25 mouse cellular contexts compared by ENCODE assay signal in genomic region chr1:105274500-105275194, GRCm38 (mm10).
DNase-seq lines count a peak whose midpoint lies in the region; ATAC-seq and TF ChIP-seq lines count a peak whose summit lies in the region.
"Had no signal": no experiment of that assay in that cellular context is flagged by ENCODE, and none has a peak within 500 bp of the region (broad histone marks: within the 10 kb centered on the region; RNA-seq: fewer than 3 reads in every experiment).

No protein-coding gene starts in this region.

- H3K36me3 ChIP-seq in hindbrain, postnatal 0 days (ENCODE audit: insufficient read depth, low read length), result no peaks in the 10 kb centered on the region
- no peaks in the 10 kb centered on the region for H3K36me3 ChIP-seq in hindbrain, embryonic 12.5 days
- no peaks in the 10 kb centered on the region for H3K36me3 ChIP-seq in spleen, adult 2 months (ENCODE audit: control insufficient read depth, insufficient read depth, low read length)
- H3K36me3 ChIP-seq in midbrain, embryonic 14.5 days (ENCODE audit: control insufficient read depth, insufficient read depth, low read length), result no peaks in the 10 kb centered on the region
- H3K36me3 ChIP-seq in splenic B cell, adult 2 months (ENCODE audit: control insufficient read depth, insufficient read depth, low read length, poor library complexity, severe bottlenecking), result no peaks in the 10 kb centered on the region
- H3K36me3 ChIP-seq: intestine, embryonic 15.5 days; limb, embryonic 13.5 days; stomach, embryonic 15.5 days had no signal

- H3K4me3 ChIP-seq in hindbrain, postnatal 0 days (ENCODE audit: low read length), result no peak overlapping the region
- H3K4me3 ChIP-seq in hindbrain, embryonic 12.5 days, result no peak overlapping the region
- no peak overlapping the region for H3K4me3 ChIP-seq in spleen, adult 2 months (ENCODE audit: extremely low read depth, insufficient read depth, insufficient read length)
- no peak overlapping the region for H3K4me3 ChIP-seq in midbrain, embryonic 14.5 days (replicated peaks; ENCODE audit: low read depth, low read length)
- H3K4me3 ChIP-seq: gastrocnemius, adult 2 months; hindbrain, embryonic 15.5 days; intestine, embryonic 15.5 days; limb, embryonic 13.5 days; stomach, embryonic 15.5 days had no signal

- TF ChIP-seq POLR2A in spleen, adult 2 months (IDR thresholded peaks at IDR 0.05; ENCODE audit: low read depth, low read length), result no peak

- no peak overlapping the region for H3K4me2 ChIP-seq in hindbrain, postnatal 0 days (ENCODE audit: low read depth, low read length)
- no peak overlapping the region for H3K4me2 ChIP-seq in hindbrain, embryonic 12.5 days (replicated peaks)
- no peak overlapping the region for H3K4me2 ChIP-seq in midbrain, embryonic 14.5 days (ENCODE audit: low read length)
- H3K4me2 ChIP-seq: hindbrain, embryonic 15.5 days; intestine, embryonic 15.5 days; limb, embryonic 13.5 days; liver, embryonic 11.5 days; stomach, embryonic 15.5 days had no signal

- TF ChIP-seq CTCF in hindbrain, postnatal 0 days (IDR thresholded peaks at IDR 0.05; ENCODE audit: low read depth), result no peak
- no peak for TF ChIP-seq CTCF in spleen, adult 2 months (IDR thresholded peaks at IDR 0.05; ENCODE audit: extremely low read depth, insufficient read depth, insufficient read length, insufficient replicate concordance)

- peak; percentile 50; the same call in 1 of the 2 replicates for ATAC-seq in hindbrain, postnatal 0 days
- ATAC-seq in hindbrain, embryonic 12.5 days (ENCODE audit: low FRiP score), result no peak
- ATAC-seq in midbrain, embryonic 14.5 days (ENCODE audit: low FRiP score, low TSS enrichment), result peak; percentile 21; the same call in 1 of the 2 replicates
- no peak for ATAC-seq in megakaryocyte, adult 5-6 weeks (ENCODE audit: poor library complexity, severe bottlenecking)
- ATAC-seq: forebrain, embryonic 14.5 days; intestine, embryonic 15.5 days; Patski had no signal

- WGBS in hindbrain, postnatal 0 days, result 89% methylated on average over 3 of the region's 3 CpGs
- WGBS in hindbrain, embryonic 12.5 days, result 89% methylated on average over 3 of the region's 3 CpGs
- 61% methylated on average over 3 of the region's 3 CpGs for WGBS in spleen, adult 2 months
- WGBS in midbrain, embryonic 14.5 days, result 93% methylated on average over 3 of the region's 3 CpGs

- H3K9ac ChIP-seq in hindbrain, postnatal 0 days (replicated peaks; ENCODE audit: low read length), result no peak overlapping the region
- no peak overlapping the region for H3K9ac ChIP-seq in hindbrain, embryonic 12.5 days
- H3K9ac ChIP-seq in midbrain, embryonic 14.5 days (replicated peaks; ENCODE audit: low read length), result no peak overlapping the region
- H3K9ac ChIP-seq: hindbrain, embryonic 15.5 days; intestine, embryonic 15.5 days; limb, embryonic 13.5 days; stomach, embryonic 15.5 days had no signal

- no peaks in the 10 kb centered on the region for H3K9me3 ChIP-seq in hindbrain, postnatal 0 days (ENCODE audit: low read length)
- no peaks in the 10 kb centered on the region for H3K9me3 ChIP-seq in hindbrain, embryonic 12.5 days (replicated peaks)
- H3K9me3 ChIP-seq in midbrain, embryonic 14.5 days (ENCODE audit: control insufficient read depth, low read length), result no peaks in the 10 kb centered on the region
- H3K9me3 ChIP-seq: hindbrain, embryonic 15.5 days; intestine, embryonic 15.5 days; limb, embryonic 13.5 days; stomach, embryonic 15.5 days had no signal

- H3K27me3 ChIP-seq in hindbrain, postnatal 0 days (ENCODE audit: insufficient read depth, low read length), result no peaks in the 10 kb centered on the region
- no peaks in the 10 kb centered on the region for H3K27me3 ChIP-seq in hindbrain, embryonic 12.5 days
- no peaks in the 10 kb centered on the region for H3K27me3 ChIP-seq in spleen, adult 2 months (ENCODE audit: control insufficient read depth, insufficient read depth, low read length)
- H3K27me3 ChIP-seq in midbrain, embryonic 14.5 days (ENCODE audit: control insufficient read depth, insufficient read depth, low read length), result no peaks in the 10 kb centered on the region
- H3K27me3 ChIP-seq in splenic B cell, adult 2 months (ENCODE audit: control insufficient read depth, insufficient read depth, low read length, poor library complexity, severe bottlenecking), result no peaks in the 10 kb centered on the region
- H3K27me3 ChIP-seq: hindbrain, embryonic 15.5 days; intestine, embryonic 15.5 days; limb, embryonic 13.5 days; Patski; stomach, embryonic 15.5 days had no signal

- no peak for DNase-seq in hindbrain, postnatal 0 days (ENCODE audit: low spot score)
- peak; percentile 23 to 39 for DNase-seq in spleen, adult 2 months (ENCODE audit: low read depth in 1 of 2, low spot score in 2 of 2)
- no peak for DNase-seq in spleen, postnatal 14 days (ENCODE audit: low spot score in 2 of 2)
- DNase-seq in midbrain, embryonic 14.5 days, result no peak
- DNase-seq in splenic B cell, adult 2 months (ENCODE audit: low read depth, low spot score), result peak; percentile 71
- no peak for DNase-seq in kidney, adult 9 months
- DNase-seq: adrenal gland, postnatal 10 days; cerebellum, adult 8-10 months; cerebellum, postnatal 25 days; gastrocnemius, adult 2 months; heart, postnatal 14 days; kidney, adult 2 months; kidney, postnatal 4 days; lung, postnatal 36 days; right cerebral cortex, postnatal 4 days had no signal

- H3K27ac ChIP-seq in hindbrain, postnatal 0 days, result no peak overlapping the region
- H3K27ac ChIP-seq in hindbrain, embryonic 12.5 days, result no peak overlapping the region
- H3K27ac ChIP-seq in spleen, adult 2 months (ENCODE audit: insufficient read depth, low read length), result no peak overlapping the region
- no peak overlapping the region for H3K27ac ChIP-seq in midbrain, embryonic 14.5 days (replicated peaks; ENCODE audit: low read depth, low read length)
- H3K27ac ChIP-seq: gastrocnemius, adult 2 months; hindbrain, embryonic 15.5 days; intestine, embryonic 15.5 days; kidney, postnatal 0 days; limb, embryonic 13.5 days; stomach, embryonic 15.5 days had no signal

- no peaks in the 10 kb centered on the region for H3K4me1 ChIP-seq in hindbrain, postnatal 0 days (ENCODE audit: insufficient read depth, low read length)
- H3K4me1 ChIP-seq in hindbrain, embryonic 12.5 days, result no peaks in the 10 kb centered on the region
- no peaks in the 10 kb centered on the region for H3K4me1 ChIP-seq in spleen, adult 2 months (ENCODE audit: control insufficient read depth, insufficient read depth, insufficient read length)
- no peaks in the 10 kb centered on the region for H3K4me1 ChIP-seq in midbrain, embryonic 14.5 days (ENCODE audit: control insufficient read depth, insufficient read depth, low read length)
- H3K4me1 ChIP-seq: hindbrain, embryonic 15.5 days; intestine, embryonic 15.5 days; limb, embryonic 13.5 days; stomach, embryonic 15.5 days had no signal

Comparison
In these comparisons a context has a peak if more than half of its experiments do, and no peak if none do; other contexts are left out.
1. ATAC-seq: peak in hindbrain, postnatal 0 days (single experiment) and midbrain, embryonic 14.5 days (single experiment); none in hindbrain, embryonic 12.5 days (single experiment) and megakaryocyte, adult 5-6 weeks (single experiment).
2. DNase-seq: peak in spleen, adult 2 months (2 of 2) and splenic B cell, adult 2 months (single experiment); none in hindbrain, postnatal 0 days (single experiment), spleen, postnatal 14 days (0 of 2), midbrain, embryonic 14.5 days (single experiment) and kidney, adult 9 months (single experiment).